Mouse (Mus musculus) adrenal gland, postnatal 4 days (tissue): Measurements from ENCODE around the gene E130309D02Rik. TPM values are rescaled to one million over a fixed set of nuclear protein-coding genes. Genes with fewer than 3 reads are reported as not detected.

ENCODE experiments used
- DNase-seq, 2 experiments: peaks; one replicate each; pipeline ENCODE4 v3.0.0; 2021 to 2022; ENCODE audit warnings: low spot score in 2 of 2, mixed read lengths in 2 of 2
- total RNA-seq, 2 experiments: library from RNA; stranded (reverse); gene quantifications; 2 replicates each; pipeline ENCODE4 v1.2.3; 2021

Gene E130309D02Rik
- total RNA-seq, 2 experiments from 2014 or later: 29.5 to 30.9 TPM

GRCm38 (mm10) chr5:143270151-143270519 is 45.0 kb downstream of the E130309D02Rik start:
- DNase-seq: no peak

GRCm38 (mm10) chr5:143269363-143270150 is 45.6 kb downstream of the E130309D02Rik start, which contains the start of gene Zfp316:
Gene Zfp316, minus strand, starts transcription at chr5:143270022.
- DNase-seq: peak; percentile 31 to 44

DNA sequence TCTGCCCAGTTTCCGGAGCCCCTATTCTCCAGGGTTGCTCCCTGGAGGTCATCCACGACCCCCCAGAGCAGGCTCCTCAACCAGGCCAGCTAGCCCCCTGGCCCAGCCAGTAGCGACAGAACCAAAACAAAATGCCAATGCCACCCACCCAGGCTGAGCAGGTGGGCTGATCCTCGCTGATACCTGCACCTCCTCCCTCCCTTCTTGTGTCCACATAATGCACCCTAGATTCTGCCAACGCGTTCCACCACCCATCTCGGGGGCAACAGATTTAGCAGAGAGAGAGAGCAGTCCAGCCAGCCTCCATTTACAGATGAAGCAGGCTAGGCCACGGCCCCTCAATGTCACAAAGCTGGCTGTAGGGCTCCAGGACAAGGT is 46.2 kb downstream of the E130309D02Rik start:
- DNase-seq: no peak

DNA sequence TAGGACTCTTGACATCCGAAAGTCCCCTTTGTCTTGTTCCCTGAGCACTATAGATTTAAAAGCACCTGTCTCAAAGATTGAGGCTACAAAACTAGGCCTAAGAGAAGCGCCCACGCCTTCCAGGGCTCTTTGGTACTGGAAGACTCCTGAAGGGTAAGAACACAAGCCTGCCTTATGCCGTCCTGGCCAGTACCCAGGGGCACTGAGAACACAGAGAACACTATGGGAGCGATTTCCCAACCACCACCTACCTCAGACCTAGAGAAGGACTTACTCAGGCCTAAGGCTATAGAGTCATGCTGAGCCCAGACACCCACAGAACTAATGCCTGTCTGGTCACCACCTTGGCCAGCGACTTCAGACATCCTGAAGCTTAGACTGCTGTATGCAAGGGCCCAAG is 48.4 kb downstream of the E130309D02Rik start:
- DNase-seq: no peak

- no peak for DNase-seq
These were observed 49.8 kb downstream of the E130309D02Rik start for GRCm38 (mm10) chr5:143265409-143265808.

DNA sequence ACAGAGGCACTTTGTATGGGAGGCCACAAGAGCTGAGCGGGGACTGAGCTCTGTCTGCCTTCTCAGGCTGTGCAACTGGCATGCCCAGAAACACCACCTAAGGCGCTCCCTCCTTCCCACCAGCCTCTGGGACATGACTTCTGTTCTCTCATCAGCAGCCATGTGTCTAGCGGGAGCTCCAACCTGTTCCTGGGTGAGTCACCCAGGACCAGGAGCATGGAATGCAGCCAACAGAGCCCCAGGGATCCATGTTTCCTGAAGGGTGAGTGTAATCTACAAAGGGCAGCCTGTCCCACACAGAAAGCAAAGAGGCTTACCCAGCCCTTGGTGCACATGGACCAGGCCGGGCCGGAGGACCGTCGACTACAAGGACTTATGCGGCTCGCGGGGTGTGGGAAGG is 50.5 kb downstream of the E130309D02Rik start:
- no peak for DNase-seq

DNA sequence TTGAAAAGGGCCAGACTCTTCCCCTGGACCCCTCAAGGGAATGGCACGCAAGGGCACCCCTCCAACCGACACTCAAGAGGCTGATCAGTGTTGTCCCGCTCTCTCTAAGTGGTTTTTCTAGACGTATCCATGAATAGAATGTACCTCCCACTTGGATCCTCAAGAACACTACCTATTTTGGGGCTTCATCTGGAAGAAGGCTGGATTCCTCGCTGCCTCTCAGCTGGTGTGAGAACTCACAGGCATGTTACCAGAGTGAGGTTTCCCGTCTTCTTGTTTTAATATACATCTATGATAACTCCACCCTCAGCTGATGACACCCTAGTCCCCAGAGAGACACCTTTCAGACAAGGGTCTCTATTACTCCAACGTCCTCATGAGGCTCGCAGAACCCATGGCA is 53.5 kb downstream of the E130309D02Rik start:
- DNase-seq: no peak

DNA sequence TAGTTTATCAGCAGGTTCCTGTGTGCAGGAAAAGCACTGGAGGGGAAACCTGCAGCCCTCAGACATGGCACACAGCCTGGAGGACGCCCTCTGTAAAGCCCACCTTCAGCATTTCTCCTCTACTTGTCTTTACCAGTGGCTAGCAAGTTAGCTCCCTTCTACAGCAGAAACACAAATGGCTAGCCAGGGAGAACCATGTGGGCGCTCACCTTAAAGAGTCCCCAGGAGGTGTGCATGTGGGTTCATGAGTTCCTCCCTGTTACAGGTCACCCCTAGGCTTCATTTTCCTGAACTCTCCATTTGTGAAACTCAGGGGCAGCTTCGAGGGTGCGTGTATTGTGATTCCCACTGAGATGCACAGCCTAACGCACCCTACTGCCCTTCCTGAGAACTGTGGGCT is 59.4 kb downstream of the E130309D02Rik start:
- DNase-seq: no peak

DNA sequence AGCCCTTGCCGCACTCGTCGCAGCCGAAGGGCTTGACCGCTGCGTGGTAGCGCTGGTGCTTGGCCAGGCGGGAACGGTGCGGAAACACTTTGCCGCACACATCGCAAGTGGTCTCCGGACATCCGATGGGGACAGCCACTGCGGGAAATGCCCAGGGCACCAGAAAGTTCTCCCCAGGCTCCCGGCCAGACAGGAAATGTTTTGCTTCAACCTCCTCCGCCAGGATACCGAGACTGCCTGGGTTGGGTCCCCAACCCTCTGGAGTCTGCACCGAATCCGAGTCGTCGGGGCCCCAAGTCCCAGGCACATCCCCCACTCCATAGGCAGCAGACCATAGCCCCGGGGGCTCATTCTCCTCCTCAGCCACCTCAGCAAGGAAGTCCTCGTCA is 60.0 kb downstream of the E130309D02Rik start:
- DNase-seq: no peak

GRCm38 (mm10) chr5:143254487-143255130 is 60.6 kb downstream of the E130309D02Rik start:
- no peak for DNase-seq

- DNase-seq: no peak
These were observed 61.2 kb downstream of the E130309D02Rik start for GRCm38 (mm10) chr5:143253881-143254486.

DNA sequence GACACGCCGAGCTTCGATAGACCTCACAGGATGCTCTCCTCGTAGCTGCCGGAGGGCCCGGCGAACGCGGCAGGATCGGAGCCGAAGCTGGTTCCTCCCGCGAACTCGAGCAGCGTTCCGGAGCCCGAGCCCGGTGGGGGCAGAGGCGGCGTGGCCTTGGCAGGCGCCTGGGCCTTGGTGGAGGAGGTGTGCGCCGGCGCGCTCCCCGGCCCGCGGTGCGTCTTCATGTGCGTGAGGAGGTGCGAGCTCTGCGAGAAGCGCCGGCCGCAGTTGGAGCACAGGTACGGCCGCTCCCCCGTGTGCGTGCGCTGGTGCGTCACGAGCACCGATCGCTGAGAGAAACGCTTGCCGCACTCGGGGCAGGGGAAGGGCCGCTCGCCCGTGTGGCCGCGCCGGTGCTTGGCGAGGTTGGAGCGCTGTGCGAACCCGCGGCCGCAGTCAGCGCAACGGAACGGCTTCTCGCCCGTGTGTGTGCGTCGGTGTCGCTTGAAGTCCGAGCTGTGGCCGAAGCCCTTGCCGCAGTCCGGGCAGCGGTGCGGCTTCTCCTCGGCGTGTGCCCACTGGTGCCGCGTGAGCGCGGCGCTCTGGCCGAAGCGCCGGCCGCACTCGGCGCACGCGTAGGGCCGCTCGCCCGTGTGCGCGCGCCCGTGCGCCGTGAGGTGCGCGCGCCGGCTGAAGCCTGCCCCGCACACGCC is 61.8 kb downstream of the E130309D02Rik start:
- no peak for DNase-seq

- DNase-seq: no peak
These were observed 62.4 kb downstream of the E130309D02Rik start for GRCm38 (mm10) chr5:143252791-143253185.

DNA sequence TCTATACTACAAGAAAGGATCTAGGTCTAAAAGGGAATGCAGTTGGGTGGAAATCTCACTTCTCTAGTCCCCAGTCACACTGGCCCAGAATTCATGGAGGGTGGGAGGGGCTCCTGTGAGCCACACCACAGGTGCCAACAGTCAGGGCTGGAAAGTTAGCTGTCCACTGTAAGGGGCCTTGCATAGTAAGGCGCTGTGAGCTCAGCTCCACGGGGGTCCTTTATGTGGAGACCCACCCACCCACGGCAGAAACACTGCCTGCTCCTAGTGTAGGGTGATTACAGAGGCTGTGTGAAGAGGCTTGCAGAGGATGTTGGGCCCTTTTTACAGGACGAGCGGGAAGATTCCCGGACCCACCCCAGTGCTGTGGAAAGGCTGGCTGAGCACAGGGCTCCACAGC is 63.1 kb downstream of the E130309D02Rik start:
- DNase-seq: no peak

Other genes starting within 250 kb of the E130309D02Rik start
- 10 to 100 TPM; 59.9 to 60.5 TPM for gene Rnf216, start 202.4 kb downstream of the E130309D02Rik start, total RNA-seq
- gene Olfr718-ps1, start 167.8 kb downstream of the E130309D02Rik start, total RNA-seq: under 1 TPM; 0.11 to 0.17 TPM
- 10 to 100 TPM; 24.0 to 27.5 TPM for gene Rbak, start 134.6 kb downstream of the E130309D02Rik start, total RNA-seq
- gene Spdye4b, start 134.3 kb downstream of the E130309D02Rik start, total RNA-seq: not detected
- gene Spdye4a, start 88.5 kb downstream of the E130309D02Rik start, total RNA-seq: not detected
- 10 to 100 TPM; 24.8 to 29.1 TPM for gene Zfp12, start 80.2 kb downstream of the E130309D02Rik start, total RNA-seq
- gene Zfp316, start 45.3 kb downstream of the E130309D02Rik start, total RNA-seq: 10 to 100 TPM; 12.3 to 14.1 TPM
- 1 to 10 TPM; 1.1 to 1.5 TPM for gene Zfp853, start 21.7 kb downstream of the E130309D02Rik start, total RNA-seq
- 10 to 100 TPM; 64.3 to 72.7 TPM for gene Zdhhc4, start 13.9 kb upstream of the E130309D02Rik start, total RNA-seq
- gene Grid2ip, start 42.0 kb upstream of the E130309D02Rik start, total RNA-seq: 1 to 10 TPM; 1.2 TPM
- 100 to 1,000 TPM; 129 to 136 TPM for gene Kdelr2, start 88.5 kb upstream of the E130309D02Rik start, total RNA-seq
- gene Daglb, start 149.2 kb upstream of the E130309D02Rik start, total RNA-seq: 10 to 100 TPM; 13.4 to 13.5 TPM
- gene Rac1, start 212.7 kb upstream of the E130309D02Rik start, total RNA-seq: 100 to 1,000 TPM; 390 TPM